ENCODE assay signal across 22 mouse cellular contexts in the genomic region with DNA sequence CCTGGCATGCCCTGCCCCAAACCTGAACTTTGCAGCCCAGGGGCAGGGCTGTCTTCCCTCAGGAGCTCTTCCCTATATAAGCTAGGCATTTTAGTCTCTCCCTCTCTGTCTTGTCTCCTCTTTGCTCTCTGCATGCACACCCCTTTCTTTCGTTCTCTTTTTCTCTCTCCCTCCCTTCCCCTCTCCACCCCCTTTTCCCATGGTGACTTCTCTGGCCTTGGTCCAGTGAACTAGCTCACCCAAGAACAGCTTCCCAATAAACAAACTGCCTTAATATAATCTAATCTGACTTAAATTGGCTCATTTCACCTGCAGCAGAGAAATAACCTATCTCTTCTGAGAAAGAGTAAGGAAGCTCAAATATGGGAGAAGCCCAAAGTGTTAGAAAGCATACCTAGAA. TPM values are rescaled to one million over a fixed set of nuclear protein-coding genes. Genes with fewer than 3 reads are reported as not detected.
"Had no signal": no experiment of that assay in that cellular context is flagged by ENCODE, and none has a peak within 500 bp of the region (broad histone marks: within the 10 kb centered on the region; RNA-seq: fewer than 3 reads in every experiment).

No protein-coding gene starts in this region.

- DNase-seq: kidney, postnatal 10 days; lung, postnatal 14 days; retina, postnatal 1 day; right cerebral cortex, postnatal 4 days; thymus, postnatal 36 days had no signal

- H3K4me1 ChIP-seq: limb, embryonic 10.5 days; liver, embryonic 12.5 days; midbrain, embryonic 12.5 days; neural tube, embryonic 13.5 days; stomach, embryonic 15.5 days had no signal

- H3K9me3 ChIP-seq: limb, embryonic 10.5 days; liver, embryonic 12.5 days; lung, embryonic 15.5 days; midbrain, embryonic 12.5 days; neural tube, embryonic 13.5 days; stomach, embryonic 15.5 days had no signal

- H3K27ac ChIP-seq: left cerebral cortex, adult 2 months; limb, embryonic 10.5 days; liver, embryonic 12.5 days; lung, embryonic 15.5 days; midbrain, embryonic 12.5 days; neural tube, embryonic 13.5 days; stomach, embryonic 15.5 days had no signal

- H3K4me3 ChIP-seq: left cerebral cortex, adult 2 months; limb, embryonic 10.5 days; liver, embryonic 12.5 days; lung, embryonic 15.5 days; midbrain, embryonic 12.5 days; neural tube, embryonic 13.5 days; stomach, embryonic 15.5 days had no signal

- H3K36me3 ChIP-seq: limb, embryonic 10.5 days; lung, embryonic 15.5 days; midbrain, embryonic 12.5 days; neural tube, embryonic 13.5 days; stomach, embryonic 15.5 days had no signal

- H3K27me3 ChIP-seq: liver, embryonic 12.5 days; lung, embryonic 15.5 days; midbrain, embryonic 12.5 days; neural tube, embryonic 13.5 days; stomach, embryonic 15.5 days had no signal

RNA-seq across cellular contexts. Expression of a gene that starts 50.1 kb away (rescaled TPM):
- total RNA-seq: layer of hippocampus, adult 8-10 months; layer of hippocampus, postnatal 25 days; left cerebral cortex, adult 2 months; left cerebral cortex, postnatal 14 days; megakaryocyte-erythroid progenitor cell, adult 5-6 weeks had no signal
- polyA plus RNA-seq: large intestine, adult 2 months; limb, embryonic 10.5 days; limb, embryonic 14.5 days; liver, embryonic 12.5 days; liver, embryonic 16.5 days; lung, embryonic 15.5 days; midbrain, embryonic 12.5 days; midbrain, embryonic 16.5 days; neural tube, embryonic 13.5 days; spleen, adult 2 months; stomach, embryonic 15.5 days; thymus, postnatal 0 days had no signal
